Comparison of ENCODE assay signal across 9 mouse cellular contexts in genomic region chr8:120510035-120510416, GRCm38 (mm10).
A peak's percentile ranks its signal among the peaks of the same experiment; 100 is the strongest.
DNase-seq lines count a peak whose midpoint lies in the region; ATAC-seq and TF ChIP-seq lines count a peak whose summit lies in the region.
"Had no signal": no experiment of that assay in that cellular context is flagged by ENCODE, and none has a peak within 500 bp of the region (broad histone marks: within the 10 kb centered on the region; RNA-seq: fewer than 3 reads in every experiment).

No protein-coding gene starts in this region.

- no peaks in the 10 kb centered on the region for H3K36me3 ChIP-seq in heart, embryonic 16.5 days (ENCODE audit: control insufficient read depth, insufficient read depth)
- peaks cover 76% of the 10 kb centered on the region for H3K36me3 ChIP-seq in G1E (replicated peaks)

- H3K27ac ChIP-seq in heart, embryonic 16.5 days (ENCODE audit: low read length), result peak overlapping the region; percentile 5
- H3K27ac ChIP-seq: gastrocnemius, adult 2 months had no signal

- no peak for DNase-seq in heart, postnatal 36 days
- DNase-seq in G1E (ENCODE audit: low spot score), result no peak
- no peak for DNase-seq in layer of hippocampus, adult 11-12 months (ENCODE audit: low spot score)
- no peak for DNase-seq in gastrocnemius, adult 8-10 months (ENCODE audit: low spot score in 2 of 2)
- DNase-seq in right cerebral cortex, adult 2 months (ENCODE audit: low spot score in 2 of 2), result no peak
- DNase-seq: gastrocnemius, adult 2 months had no signal

- peaks cover 68% of the 10 kb centered on the region for H3K4me1 ChIP-seq in heart, embryonic 16.5 days (ENCODE audit: control insufficient read depth, insufficient read depth, low read length)
- H3K4me1 ChIP-seq in G1E (ENCODE audit: insufficient read depth, low read depth, low read length), result peaks cover 60% of the 10 kb centered on the region

- TF ChIP-seq CTCF in G1E (IDR thresholded peaks at IDR 0.05; ENCODE audit: low read depth, low read length), result no peak

- intact Hi-C loops in heart, postnatal 36 days (cut with DNase I), result no loop called here

- WGBS in heart, embryonic 16.5 days, result 6% methylated on average over 5 of the region's 6 CpGs

- H3K4me3 ChIP-seq in heart, embryonic 16.5 days (ENCODE audit: low read length), result no peak overlapping the region
- H3K4me3 ChIP-seq in G1E (ENCODE audit: low read depth, low read length), result peak overlapping the region; percentile 48; the same call in 1 of the 2 replicates
- H3K4me3 ChIP-seq: gastrocnemius, adult 2 months had no signal

- H3K4me2 ChIP-seq in heart, embryonic 16.5 days (ENCODE audit: low read depth, low read length), result peak overlapping the region; percentile 47

- H3K9ac ChIP-seq in heart, embryonic 16.5 days (ENCODE audit: low read length), result peak overlapping the region; percentile 46

- no peaks in the 10 kb centered on the region for H3K9me3 ChIP-seq in heart, embryonic 16.5 days (replicated peaks; ENCODE audit: control insufficient read depth, low read length)
- peaks cover 27% of the 10 kb centered on the region for H3K9me3 ChIP-seq in G1E (replicated peaks)

- no peaks in the 10 kb centered on the region for H3K27me3 ChIP-seq in heart, embryonic 16.5 days (ENCODE audit: control insufficient read depth, insufficient read depth, low read length)
- H3K27me3 ChIP-seq in G1E (ENCODE audit: insufficient read depth, low read length), result peaks cover 21% of the 10 kb centered on the region; the same call in 1 of the 2 replicates

- no peak for ATAC-seq in heart, embryonic 16.5 days (replicated peaks; ENCODE audit: extremely low read depth, insufficient read depth, low FRiP score)
- no peak for ATAC-seq in G1E (ENCODE audit: extremely low read depth, insufficient number of reproducible peaks, low FRiP score, poor library complexity, severe bottlenecking)
- ATAC-seq in hematopoietic stem cell, adult 5-6 weeks (replicated peaks in 1 of 2; ENCODE audit: insufficient read depth in 1 of 2, low FRiP score in 2 of 2, low TSS enrichment in 1 of 2, low read depth in 1 of 2, poor library complexity in 2 of 2, severe bottlenecking in 2 of 2), result peak; percentile 24 to 33; a peak in 3 of 4 replicates
- peak; percentile 53 for ATAC-seq in megakaryocyte progenitor cell, adult 5-6 weeks (replicated peaks; ENCODE audit: poor library complexity)

Comparison
In these comparisons a context has a peak if more than half of its experiments do, and no peak if none do; other contexts are left out.
1. ATAC-seq: peak in hematopoietic stem cell, adult 5-6 weeks (2 of 2) and megakaryocyte progenitor cell, adult 5-6 weeks (single experiment); none in heart, embryonic 16.5 days (single experiment) and G1E (single experiment).